Mouse (Mus musculus) C2C12 (cell line): Measurements from ENCODE around the gene 1700008O03Rik. TPM values are rescaled to one million over a fixed set of nuclear protein-coding genes. Genes with fewer than 3 reads are reported as not detected.

Experiments
- H3K27me3 ChIP-seq: one replicate; pipeline ENCODE4 v1.6.1; 2011; ENCODE audit not compliant: control insufficient read depth, insufficient read depth, insufficient read length
- H3K36me3 ChIP-seq: one replicate; pipeline ENCODE4 v1.6.1; 2011; ENCODE audit not compliant: control insufficient read depth, insufficient read depth
- H3K4me3 ChIP-seq: one replicate; pipeline ENCODE4 v1.5.1; 2011; ENCODE audit warnings: mild to moderate bottlenecking, control low read depth; ENCODE audit not compliant: poor library complexity, insufficient read depth, severe bottlenecking
- H3K79me2 ChIP-seq: one replicate; pipeline ENCODE4 v1.6.1; 2011; ENCODE audit not compliant: control insufficient read depth, insufficient read depth
- H3K79me3 ChIP-seq: one replicate; pipeline ENCODE4 v1.6.1; 2011; ENCODE audit warnings: low read depth, control low read depth
- H3ac ChIP-seq: one replicate; pipeline ENCODE3; 2011; ENCODE audit warnings: low read depth; ENCODE audit not compliant: control insufficient read depth, insufficient read length
- CEBPB ChIP-seq: IDR thresholded peaks from one replicate; pipeline ENCODE4 v1.6.1; 2011; ENCODE audit warnings: low read depth, mild to moderate bottlenecking, control low read depth, moderate library complexity
- CTCF ChIP-seq: IDR thresholded peaks from one replicate; pipeline ENCODE4 v1.5.1; 2011; ENCODE audit not compliant: control insufficient read depth, insufficient read depth, insufficient read length
- FOSL1 ChIP-seq: IDR thresholded peaks from one replicate; pipeline ENCODE4 v1.8.0; 2011; ENCODE audit warnings: mild to moderate bottlenecking, low read length; ENCODE audit not compliant: poor library complexity, insufficient read depth, severe bottlenecking
- MAX ChIP-seq: IDR thresholded peaks from one replicate; pipeline ENCODE4 v1.6.1; 2011; ENCODE audit warnings: mild to moderate bottlenecking, control low read depth
- MYOD1 ChIP-seq: IDR thresholded peaks from one replicate; pipeline ENCODE4 v1.6.1; 2011; ENCODE audit warnings: low read depth; ENCODE audit not compliant: control insufficient read depth, insufficient read length
- MYOG ChIP-seq: IDR thresholded peaks from one replicate; pipeline ENCODE4 v1.6.1; 2011; ENCODE audit not compliant: control insufficient read depth, insufficient read length; ENCODE audit errors: extremely low read depth
- USF1 ChIP-seq: IDR thresholded peaks from one replicate; pipeline ENCODE4 v1.6.1; 2011; ENCODE audit warnings: low read depth, mild to moderate bottlenecking, control low read depth, moderate library complexity
- polyA plus RNA-seq: library from polyadenylated mRNA; unstranded; fragments of >200 nt; fragmentation: generic; extraction: Trizol; gene quantifications from one replicate; pipeline ENCODE4 v1.2.1, GENCODE M21; 2012; ENCODE audit warnings: missing spikeins

Gene 1700008O03Rik
- polyA plus RNA-seq, 1 experiment = 0.11 TPM

GRCm38 (mm10) chr7:44336046-44337021 is 49.3 kb downstream of the 1700008O03Rik start:
- H3K4me3 ChIP-seq = no peak overlapping the region
- no peaks in the 10 kb centered on the region for H3K79me2 ChIP-seq
- no peaks in the 10 kb centered on the region for H3K36me3 ChIP-seq
- H3K27me3 ChIP-seq = peaks cover 52% of the 10 kb centered on the region
- H3K79me3 ChIP-seq = no peaks in the 10 kb centered on the region
- H3ac ChIP-seq = no peak overlapping the region
- TF ChIP-seq FOSL1 (no peak), MAX (no peak)

- H3K79me3 ChIP-seq = no peaks in the 10 kb centered on the region
- TF ChIP-seq MAX = no peak
- TF ChIP-seq CEBPB = no peak
- TF ChIP-seq USF1 = no peak
- no peak for TF ChIP-seq FOSL1
- no peak for TF ChIP-seq MYOD1
- TF ChIP-seq CTCF = no peak
- no peak for TF ChIP-seq MYOG
- H3ac ChIP-seq = no peak overlapping the region
- no peaks in the 10 kb centered on the region for H3K36me3 ChIP-seq
- H3K79me2 ChIP-seq = no peaks in the 10 kb centered on the region
- H3K4me3 ChIP-seq = no peak overlapping the region
- peaks cover 51% of the 10 kb centered on the region for H3K27me3 ChIP-seq
Observed at GRCm38 (mm10) chr7:44335031-44335878, 50.4 kb downstream of the 1700008O03Rik start.

GRCm38 (mm10) chr7:44334139-44334538 is 51.5 kb downstream of the 1700008O03Rik start:
- no peak overlapping the region for H3ac ChIP-seq
- H3K79me2 ChIP-seq = no peaks in the 10 kb centered on the region
- TF ChIP-seq CEBPB = no peak
- no peak for TF ChIP-seq USF1
- no peak for TF ChIP-seq MYOD1
- no peak for TF ChIP-seq MAX
- TF ChIP-seq FOSL1 = no peak
- TF ChIP-seq CTCF = no peak
- no peak for TF ChIP-seq MYOG
- no peaks in the 10 kb centered on the region for H3K79me3 ChIP-seq
- H3K4me3 ChIP-seq = no peak overlapping the region
- no peaks in the 10 kb centered on the region for H3K36me3 ChIP-seq
- H3K27me3 ChIP-seq = peaks cover 47% of the 10 kb centered on the region

GRCm38 (mm10) chr7:44332336-44332735 is 53.3 kb downstream of the 1700008O03Rik start:
- peaks cover 44% of the 10 kb centered on the region for H3K27me3 ChIP-seq
- H3ac ChIP-seq = no peak overlapping the region
- TF ChIP-seq USF1 (no peak), MYOG (no peak), MAX (no peak), FOSL1 (no peak), CEBPB (no peak), MYOD1 (no peak), CTCF (no peak)
- no peaks in the 10 kb centered on the region for H3K79me2 ChIP-seq
- H3K4me3 ChIP-seq = no peak overlapping the region
- no peaks in the 10 kb centered on the region for H3K79me3 ChIP-seq
- H3K36me3 ChIP-seq = no peaks in the 10 kb centered on the region

- Histone ChIP-seq H3K27me3 (peaks cover 66% of the 10 kb centered on the region), H3ac (no peak overlapping the region), H3K4me3 (no peak overlapping the region), H3K36me3 (no peaks in the 10 kb centered on the region), H3K79me3 (no peaks in the 10 kb centered on the region), H3K79me2 (no peaks in the 10 kb centered on the region)
- TF ChIP-seq MAX (no peak), CTCF (no peak), CEBPB (no peak), FOSL1 (no peak), USF1 (no peak)
Observed at GRCm38 (mm10) chr7:44326614-44327013, 59.0 kb downstream of the 1700008O03Rik start.
